Mouse (Mus musculus) embryonic fibroblast, embryonic 13.5 days (primary cell): ENCODE results near the gene Chp2. TPM values are rescaled to one million over a fixed set of nuclear protein-coding genes. Genes with fewer than 3 reads are reported as not detected.

Source experiments
- H3K27ac ChIP-seq: 2 replicates; pipeline ENCODE4 v1.5.1; 2012; ENCODE audit warnings: low read length, control low read depth, inconsistent platforms; ENCODE audit not compliant: insufficient read depth
- H3K4me1 ChIP-seq: 2 replicates; pipeline ENCODE4 v1.6.1; 2011; ENCODE audit warnings: low read length; ENCODE audit not compliant: control insufficient read depth, insufficient read depth
- H3K4me3 ChIP-seq: 2 replicates; pipeline ENCODE4 v1.5.1; 2011; ENCODE audit warnings: mild to moderate bottlenecking, control low read depth, low read length; ENCODE audit not compliant: insufficient read depth
- CTCF ChIP-seq: IDR thresholded peaks from 2 replicates; pipeline ENCODE4 v1.5.1; 2011; ENCODE audit warnings: mild to moderate bottlenecking, control low read depth, low read length, moderate library complexity, borderline replicate concordance; ENCODE audit not compliant: insufficient read depth
- POLR2A ChIP-seq: IDR thresholded peaks from 2 replicates; pipeline ENCODE4 v1.6.1; 2011; ENCODE audit warnings: low read depth, mild to moderate bottlenecking, control low read depth, low read length, moderate library complexity
- polyA plus RNA-seq: library from polyadenylated mRNA; stranded (reverse); fragments of >200 nt; gene quantifications from 2 replicates; pipeline ENCODE4 v1.2.4, GENCODE M21; 2011; ENCODE audit warnings: low read depth; ENCODE audit not compliant: missing spikeins, insufficient read length

Gene Chp2
- polyA plus RNA-seq, 1 experiment: not detected

DNA sequence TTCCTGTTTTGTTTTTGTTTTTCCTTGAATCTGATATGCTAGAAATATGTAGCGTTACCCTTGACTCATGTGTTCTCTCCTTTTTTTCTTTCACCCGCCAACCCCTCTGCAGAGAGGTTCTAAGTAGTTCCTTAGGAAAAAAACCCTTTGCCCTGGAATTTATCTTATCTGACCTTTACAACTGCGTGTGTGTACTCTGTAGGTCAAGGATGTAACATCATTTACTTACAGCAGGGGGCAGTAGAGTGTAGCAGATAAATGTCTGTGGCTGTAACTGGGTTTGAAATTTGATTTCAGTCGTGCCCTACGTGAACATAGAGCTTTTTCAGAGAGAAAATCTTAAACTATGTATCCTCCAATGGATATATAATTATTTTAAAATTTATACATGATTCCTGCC is 20.0 kb upstream of the Chp2 start:
- Histone ChIP-seq H3K4me1 (no peaks in the 10 kb centered on the region), H3K4me3 (no peak overlapping the region), H3K27ac (no peak overlapping the region)
- TF ChIP-seq CTCF (no peak), POLR2A (no peak)

DNA sequence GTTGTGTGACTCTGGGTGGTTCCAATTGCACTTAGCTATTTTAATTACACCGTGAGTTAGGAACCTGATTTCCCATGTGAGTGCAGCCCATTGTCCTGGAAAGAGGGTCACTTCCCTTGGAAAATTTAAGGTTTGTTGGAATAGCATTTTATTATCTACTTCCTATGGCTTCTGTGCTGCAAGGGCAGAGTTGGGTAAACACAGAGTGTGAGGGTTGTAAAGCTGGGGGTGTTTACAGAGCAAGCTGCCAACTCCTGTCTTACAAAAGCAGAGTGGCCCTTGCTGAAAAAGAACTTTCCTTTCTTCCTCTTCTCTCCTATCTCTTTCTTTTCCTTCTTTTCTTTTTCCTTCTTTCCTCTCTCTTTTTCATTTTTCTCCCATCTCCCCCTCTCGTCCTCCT is 15.4 kb upstream of the Chp2 start:
- Histone ChIP-seq H3K4me3 (no peak overlapping the region), H3K27ac (no peak overlapping the region), H3K4me1 (no peaks in the 10 kb centered on the region)
- TF ChIP-seq POLR2A (no peak), CTCF (no peak)

DNA sequence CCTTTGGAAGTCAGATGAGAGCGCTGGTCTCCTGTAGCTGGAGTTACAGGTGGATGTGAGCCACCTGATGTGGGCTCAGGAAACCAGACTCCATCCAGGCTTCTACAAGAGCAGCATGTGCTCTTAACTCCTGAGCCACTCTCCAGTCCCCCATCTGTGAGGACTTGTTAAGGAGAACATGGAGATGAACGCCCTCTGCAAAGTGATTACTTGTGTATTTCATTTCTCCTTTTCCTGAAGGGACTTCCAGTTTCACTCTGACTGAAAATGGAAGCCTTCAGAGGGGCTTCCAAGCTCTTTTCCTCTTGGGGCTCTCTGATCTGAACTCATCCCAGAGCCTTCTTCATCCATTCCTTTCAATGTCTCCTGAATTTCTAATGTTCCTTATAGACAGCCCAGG is 13.2 kb upstream of the Chp2 start:
- no peak overlapping the region for H3K27ac ChIP-seq
- no peak for TF ChIP-seq POLR2A
- TF ChIP-seq CTCF: no peak
- H3K4me3 ChIP-seq: no peak overlapping the region
- H3K4me1 ChIP-seq: no peaks in the 10 kb centered on the region

DNA sequence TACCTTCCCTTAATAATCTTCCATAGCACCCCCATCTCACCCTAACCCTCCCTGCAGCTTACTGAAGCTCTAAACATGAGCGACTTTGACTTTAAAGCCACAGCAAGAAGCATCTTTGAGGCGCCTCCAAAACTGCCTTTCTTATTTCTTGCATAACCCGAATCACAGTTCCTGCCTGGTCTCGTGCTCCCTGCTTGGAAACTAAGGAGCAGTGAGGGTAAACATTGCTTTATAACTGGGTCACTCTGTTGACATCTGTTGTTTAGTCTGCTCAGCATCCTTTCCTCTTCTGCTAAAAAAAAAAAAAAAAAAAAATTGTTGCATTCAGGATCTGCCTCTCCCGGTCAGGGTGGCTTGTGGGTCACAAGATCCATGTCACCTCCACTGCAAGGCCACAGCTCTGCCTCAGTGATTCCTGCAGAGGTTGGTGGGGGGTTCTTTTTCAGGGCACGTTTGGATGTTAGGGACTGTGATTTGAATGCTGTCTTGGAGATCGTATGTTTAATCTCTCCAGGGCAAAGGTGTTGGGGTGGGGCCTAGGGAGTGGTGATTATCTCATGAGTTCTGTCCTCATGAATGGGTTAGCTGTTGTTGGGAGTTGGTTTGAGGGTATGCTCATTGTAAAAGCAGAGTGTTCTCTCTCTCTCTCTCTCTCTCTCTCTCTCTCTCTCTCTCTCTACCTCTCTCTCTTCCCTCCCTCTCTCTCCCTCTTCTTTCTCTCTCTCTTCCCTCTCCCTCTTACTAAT is 10.8 kb upstream of the Chp2 start:
- no peaks in the 10 kb centered on the region for H3K4me1 ChIP-seq
- TF ChIP-seq POLR2A: no peak
- no peak for TF ChIP-seq CTCF
- H3K27ac ChIP-seq: no peak overlapping the region
- no peak overlapping the region for H3K4me3 ChIP-seq

DNA sequence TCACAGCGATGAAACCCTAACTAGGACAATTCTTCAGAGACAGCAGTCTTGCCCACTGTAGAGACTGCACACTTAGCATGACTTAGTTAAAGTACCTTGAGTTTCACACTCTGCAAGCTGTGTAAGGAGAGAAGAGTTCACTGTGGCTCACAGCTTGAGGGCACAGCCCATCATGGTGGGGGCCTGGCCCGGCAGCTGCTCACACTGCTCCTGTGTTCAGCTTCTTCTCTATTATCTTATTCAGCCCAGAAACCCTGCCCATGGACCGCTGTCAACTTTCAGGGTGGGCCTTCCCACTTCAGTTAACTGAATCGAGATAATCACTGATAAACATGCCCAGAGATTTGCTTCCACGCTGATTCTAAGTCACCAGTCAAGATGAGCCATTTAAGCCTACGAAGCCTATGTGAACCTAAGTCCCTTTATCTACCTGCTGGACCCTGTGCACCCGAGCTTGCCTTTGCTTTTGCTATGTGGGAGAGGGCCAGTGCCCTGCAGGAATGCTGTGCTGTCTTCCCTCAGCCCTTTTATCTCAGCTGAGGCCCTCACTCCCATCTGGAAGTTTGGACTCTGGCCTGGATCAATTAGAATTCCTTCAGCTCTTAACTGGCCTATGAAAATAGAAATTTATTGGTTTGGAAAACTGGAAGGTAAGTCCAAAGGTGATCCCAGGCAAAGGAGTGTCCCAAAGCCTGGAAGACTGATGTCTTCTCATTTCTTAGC is 6.9 kb downstream of the Chp2 start:
- Histone ChIP-seq H3K4me1 (no peaks in the 10 kb centered on the region), H3K27ac (no peak overlapping the region), H3K4me3 (no peak overlapping the region)
- TF ChIP-seq POLR2A (no peak), CTCF (no peak)

DNA sequence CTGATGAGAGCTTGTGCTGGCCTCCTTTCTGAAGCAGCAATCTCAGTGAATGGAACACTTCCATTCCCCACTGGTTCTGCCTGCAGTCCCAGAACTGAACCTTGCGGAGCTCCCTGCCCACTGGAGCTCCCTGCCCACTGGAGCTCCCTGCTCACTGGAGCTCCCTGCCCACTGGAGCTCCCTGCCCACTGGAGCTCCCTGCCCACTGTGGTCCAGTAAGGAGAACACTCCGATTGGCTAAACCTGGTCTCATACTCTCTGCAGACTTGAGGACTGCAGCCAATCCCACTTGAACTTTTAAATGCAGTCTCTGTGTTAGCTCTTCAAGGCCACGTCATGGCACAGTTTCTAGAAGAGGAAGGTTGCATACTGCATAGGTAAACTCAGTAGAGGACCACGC is 7.4 kb downstream of the Chp2 start:
- TF ChIP-seq CTCF (no peak), POLR2A (no peak)
- no peak overlapping the region for H3K4me3 ChIP-seq

GRCm38 (mm10) chr7:122229306-122229705 is 10.0 kb downstream of the Chp2 start:
- H3K4me3 ChIP-seq: no peak overlapping the region
- no peaks in the 10 kb centered on the region for H3K4me1 ChIP-seq
- H3K27ac ChIP-seq: no peak overlapping the region
- no peak for TF ChIP-seq POLR2A
- TF ChIP-seq CTCF: no peak

More for the DNA sequence above, 7.4 kb downstream of the Chp2 start:
- no peaks in the 10 kb centered on the region for H3K4me1 ChIP-seq
- no peak overlapping the region for H3K27ac ChIP-seq

- H3K4me3 ChIP-seq: no peak overlapping the region
- TF ChIP-seq POLR2A (no peak), CTCF (no peak)
- H3K27ac ChIP-seq: no peak overlapping the region
- no peaks in the 10 kb centered on the region for H3K4me1 ChIP-seq
These were observed 10.6 kb downstream of the Chp2 start for GRCm38 (mm10) chr7:122229916-122230315.

- no peak overlapping the region for H3K4me3 ChIP-seq
- no peaks in the 10 kb centered on the region for H3K4me1 ChIP-seq
- TF ChIP-seq CTCF: no peak
- TF ChIP-seq POLR2A: no peak
- H3K27ac ChIP-seq: no peak overlapping the region
These were observed 11.6 kb downstream of the Chp2 start for GRCm38 (mm10) chr7:122230866-122231265.

- Histone ChIP-seq H3K4me3 (no peak overlapping the region), H3K4me1 (no peaks in the 10 kb centered on the region), H3K27ac (no peak overlapping the region)
- TF ChIP-seq POLR2A: no peak
- no peak for TF ChIP-seq CTCF
These were observed 19.6 kb downstream of the Chp2 start for GRCm38 (mm10) chr7:122238939-122239338.
